Mouse (Mus musculus) gastrocnemius, adult 18-20 months (tissue): ENCODE data around the gene Pwp1. TPM values are rescaled to one million over a fixed set of nuclear protein-coding genes. Genes with fewer than 3 reads are reported as not detected.
A peak's percentile ranks its signal among the peaks of the same experiment; 100 is the strongest.
"Not testable (repeated sequence)": the region's sequence is repeated elsewhere in the genome, so short reads cannot be mapped to it uniquely, and the experiment has no call there.

Experiments used
- DNase-seq: peaks from one replicate; pipeline ENCODE4 v3.0.0; 2021; ENCODE audit warnings: low spot score
- long read RNA-seq, 2 experiments: library from polyadenylated mRNA; stranded (forward); transcript quantifications; one replicate each; pipeline ENCODE4 v2.0.0; 2021
- total RNA-seq, 2 experiments: library from RNA; stranded (reverse); gene quantifications; 2 replicates each; pipeline ENCODE4 v1.2.3; 2021

Pwp1 gene
- 10 to 100 TPM; 17.1 to 17.5 TPM for total RNA-seq
- long read RNA-seq, experiment 1, transcript Pwp1-201 (15 exons, 2,572 nt) = major isoform, 33 of 35 reads
- long read RNA-seq, experiment 1, partial matches to known transcripts = 1 of 35 reads
- long read RNA-seq, experiment 1, other reads (novel, unspliced or antisense) = 1 of 35 reads
- long read RNA-seq, experiment 2, transcript Pwp1-201 (15 exons, 2,572 nt) = major isoform, 26 of 31 reads
- long read RNA-seq, experiment 2, partial matches to known transcripts = 2 of 31 reads
- long read RNA-seq, experiment 2, other reads (novel, unspliced or antisense) = 3 of 31 reads

- peak; percentile 1 for DNase-seq
Observed at GRCm38 (mm10) chr10:85829085-85829853, at the start of gene Pwp1. TSS of gene Pwp1 (plus strand) at chr10:85829494.

GRCm38 (mm10) chr10:85822143-85822696 lies 7.1 kb upstream of the Pwp1 start:
- DNase-seq = not testable (repeated sequence)

- DNase-seq = not testable (repeated sequence)
Observed at GRCm38 (mm10) chr10:85823752-85824151, 5.5 kb upstream of the Pwp1 start.

GRCm38 (mm10) chr10:85828722-85829084 lies 591 bp upstream of the Pwp1 start:
- not testable (repeated sequence) for DNase-seq

- no peak for DNase-seq
Observed at GRCm38 (mm10) chr10:85846105-85846862, 17.0 kb downstream of the Pwp1 start.

- peak; percentile 91 for DNase-seq
Observed at GRCm38 (mm10) chr10:85871698-85872478, 42.6 kb downstream of the Pwp1 start.

- no peak for DNase-seq
Observed at GRCm38 (mm10) chr10:85872479-85872773, 43.1 kb downstream of the Pwp1 start.

- DNase-seq = no peak
Observed at GRCm38 (mm10) chr10:85873861-85874544, 44.7 kb downstream of the Pwp1 start.

- no peak for DNase-seq
Observed at GRCm38 (mm10) chr10:85875812-85876211, 46.5 kb downstream of the Pwp1 start.

GRCm38 (mm10) chr10:85879886-85880486 lies 50.7 kb downstream of the Pwp1 start:
- no peak for DNase-seq

GRCm38 (mm10) chr10:85916498-85917309 lies 87.4 kb downstream of the Pwp1 start, which contains the start of gene Prdm4:
TSS of gene Prdm4 (minus strand) at chr10:85917142.
- DNase-seq = peak; percentile 97

- no peak for DNase-seq
Observed at GRCm38 (mm10) chr10:85927676-85928445, 98.6 kb downstream of the Pwp1 start, which contains the start of gene Ascl4. TSS of gene Ascl4 (plus strand) at chr10:85927681.

GRCm38 (mm10) chr10:85928499-85929207 lies 99.4 kb downstream of the Pwp1 start:
- DNase-seq = peak; percentile 9

- DNase-seq = no peak
Observed at GRCm38 (mm10) chr10:85929208-85929591, 99.9 kb downstream of the Pwp1 start.

GRCm38 (mm10) chr10:85929962-85930361 lies 100.7 kb downstream of the Pwp1 start:
- DNase-seq = no peak

GRCm38 (mm10) chr10:85936280-85936965 lies 107.1 kb downstream of the Pwp1 start:
- no peak for DNase-seq
